Mouse (Mus musculus): ENCODE results near the gene Pdzrn3. TPM values are rescaled to one million over a fixed set of nuclear protein-coding genes. Genes with fewer than 3 reads are reported as not detected.

Gene Pdzrn3
- polyA plus RNA-seq, 1 experiment, result 13.8 TPM

DNA sequence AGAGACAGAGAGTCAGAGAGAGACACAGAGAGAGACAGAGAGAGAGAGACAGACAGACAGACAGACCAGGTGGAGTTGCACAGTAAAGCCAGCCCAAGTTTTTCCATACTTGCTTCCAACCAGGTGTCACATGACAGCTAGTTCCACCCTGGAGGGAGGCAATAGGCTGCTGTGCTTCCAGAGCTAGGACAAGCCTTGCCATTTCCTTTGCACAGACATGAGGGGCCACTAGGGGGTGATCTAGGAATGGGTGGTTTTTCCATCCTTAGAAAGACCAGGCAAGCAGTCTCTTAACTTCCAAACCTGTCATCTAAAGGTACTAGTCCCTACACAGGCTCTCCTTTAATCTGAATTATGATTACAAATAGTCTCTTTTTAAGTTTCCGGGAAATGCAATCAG lies 110.9 kb downstream of the Pdzrn3 start:
- H3K4me3 ChIP-seq, result no peak overlapping the region
- H3ac ChIP-seq (ENCODE audit: control insufficient read depth, insufficient read length), result no peak overlapping the region
- TF ChIP-seq SRF (IDR thresholded peaks at IDR 0.05; ENCODE audit: control insufficient read depth, insufficient read length, low read depth), result no peak
- peak; percentile 49 for TF ChIP-seq USF1 (IDR thresholded peaks at IDR 0.05; ENCODE audit: low read depth)
- no peak overlapping the region for H3K4me2 ChIP-seq (ENCODE audit: low read depth)
- H3K27me3 ChIP-seq (ENCODE audit: control insufficient read depth, insufficient read depth, insufficient read length), result no peaks in the 10 kb centered on the region
- peaks cover 20% of the 10 kb centered on the region for H3K79me2 ChIP-seq (ENCODE audit: control insufficient read depth, insufficient read depth)
- no peaks in the 10 kb centered on the region for H3K36me3 ChIP-seq (ENCODE audit: control insufficient read depth, insufficient read depth)

DNA sequence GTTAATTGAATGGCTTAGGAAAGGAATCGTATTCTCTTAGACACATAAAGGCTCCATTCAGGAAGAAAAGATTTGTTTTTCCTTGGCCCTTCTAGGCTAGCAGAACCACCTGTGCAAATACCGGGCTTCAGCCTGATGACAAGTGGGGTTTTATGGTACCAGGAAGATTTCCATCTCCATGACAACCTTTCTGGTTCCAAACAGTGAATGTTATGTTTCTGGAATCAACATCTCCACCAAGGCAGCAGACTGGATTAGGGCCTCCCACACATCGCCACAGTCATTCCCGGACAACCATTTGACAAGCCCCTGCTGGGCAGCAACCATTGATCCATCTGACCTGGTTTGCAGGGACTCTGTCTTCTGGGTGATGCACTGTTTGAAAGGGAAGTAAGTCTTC lies 114.2 kb downstream of the Pdzrn3 start:
- H3K79me2 ChIP-seq (ENCODE audit: control insufficient read depth, insufficient read depth), result peaks cover 20% of the 10 kb centered on the region
- no peak overlapping the region for H3ac ChIP-seq (ENCODE audit: control insufficient read depth, insufficient read length)
- no peak overlapping the region for H3K4me3 ChIP-seq
- no peaks in the 10 kb centered on the region for H3K36me3 ChIP-seq (ENCODE audit: control insufficient read depth, insufficient read depth)
- TF ChIP-seq POLR2AphosphoS2 (IDR thresholded peaks at IDR 0.05; ENCODE audit: insufficient read length, low read depth) (no peak), POLR2A (IDR thresholded peaks at IDR 0.05; ENCODE audit: insufficient read length, low read depth) (no peak), E2F4 (IDR thresholded peaks at IDR 0.05; ENCODE audit: insufficient read depth) (no peak), MYOG (IDR thresholded peaks at IDR 0.05; ENCODE audit: control insufficient read depth in 1 of 3, insufficient read depth in 1 of 3, insufficient read length in 2 of 3, low read depth in 2 of 3) (no peak), REST (IDR thresholded peaks at IDR 0.05; ENCODE audit: insufficient read depth, insufficient read length) (no peak), MAX (IDR thresholded peaks at IDR 0.05; ENCODE audit: low read depth) (no peak), TCF12 (IDR thresholded peaks at IDR 0.05; ENCODE audit: insufficient read depth, poor library complexity, severe bottlenecking) (no peak), TCF3 (IDR thresholded peaks at IDR 0.05; ENCODE audit: insufficient read length, low read depth) (no peak), MYOD1 (IDR thresholded peaks at IDR 0.05; ENCODE audit: control insufficient read depth in 1 of 3, insufficient read length in 2 of 3, low read depth in 2 of 3) (no peak), SRF (IDR thresholded peaks at IDR 0.05; ENCODE audit: control insufficient read depth, insufficient read length, low read depth) (no peak), CEBPB (IDR thresholded peaks at IDR 0.05; ENCODE audit: insufficient read depth, poor library complexity, severe bottlenecking) (no peak)
- no peak overlapping the region for H3K4me2 ChIP-seq (ENCODE audit: low read depth)
- H3K27me3 ChIP-seq (ENCODE audit: control insufficient read depth, insufficient read depth, insufficient read length), result no peaks in the 10 kb centered on the region

GRCm38 (mm10) chr6:101261513-101261912 lies 116.2 kb downstream of the Pdzrn3 start:
- Histone ChIP-seq H3K4me2 (ENCODE audit: low read depth) (no peak overlapping the region), H3ac (ENCODE audit: control insufficient read depth, insufficient read length) (no peak overlapping the region), H3K79me2 (ENCODE audit: control insufficient read depth, insufficient read depth) (peaks cover 12% of the 10 kb centered on the region), H3K36me3 (ENCODE audit: control insufficient read depth, insufficient read depth) (no peaks in the 10 kb centered on the region), H3K4me3 (no peak overlapping the region), H3K27me3 (ENCODE audit: control insufficient read depth, insufficient read depth, insufficient read length) (no peaks in the 10 kb centered on the region)
- no peak for TF ChIP-seq TCF12 (IDR thresholded peaks at IDR 0.05; ENCODE audit: insufficient read depth, poor library complexity, severe bottlenecking)
- TF ChIP-seq SRF (IDR thresholded peaks at IDR 0.05; ENCODE audit: control insufficient read depth, insufficient read length, low read depth), result no peak
- TF ChIP-seq POLR2AphosphoS2 (IDR thresholded peaks at IDR 0.05; ENCODE audit: insufficient read length, low read depth), result no peak
- TF ChIP-seq POLR2A (IDR thresholded peaks at IDR 0.05; ENCODE audit: insufficient read length, low read depth), result no peak
- TF ChIP-seq MYOD1 (IDR thresholded peaks at IDR 0.05; ENCODE audit: control insufficient read depth in 1 of 3, insufficient read length in 2 of 3, low read depth in 2 of 3), result no peak

- H3K79me2 ChIP-seq (ENCODE audit: control insufficient read depth, insufficient read depth), result peaks cover 11% of the 10 kb centered on the region
- TF ChIP-seq USF1 (IDR thresholded peaks at IDR 0.05; ENCODE audit: low read depth) (no peak), MYOG (IDR thresholded peaks at IDR 0.05; ENCODE audit: control insufficient read depth in 1 of 3, insufficient read depth in 1 of 3, insufficient read length in 2 of 3, low read depth in 2 of 3) (no peak), CEBPB (IDR thresholded peaks at IDR 0.05; ENCODE audit: insufficient read depth, poor library complexity, severe bottlenecking) (no peak), POLR2AphosphoS2 (IDR thresholded peaks at IDR 0.05; ENCODE audit: insufficient read length, low read depth) (no peak), POLR2A (IDR thresholded peaks at IDR 0.05; ENCODE audit: insufficient read length, low read depth) (no peak), MAX (IDR thresholded peaks at IDR 0.05; ENCODE audit: low read depth) (no peak), TCF3 (IDR thresholded peaks at IDR 0.05; ENCODE audit: insufficient read length, low read depth) (no peak), SRF (IDR thresholded peaks at IDR 0.05; ENCODE audit: control insufficient read depth, insufficient read length, low read depth) (no peak), REST (IDR thresholded peaks at IDR 0.05; ENCODE audit: insufficient read depth, insufficient read length) (no peak), MYOD1 (IDR thresholded peaks at IDR 0.05; ENCODE audit: control insufficient read depth in 1 of 3, insufficient read length in 2 of 3, low read depth in 2 of 3) (no peak), E2F4 (IDR thresholded peaks at IDR 0.05; ENCODE audit: insufficient read depth) (no peak), TCF12 (IDR thresholded peaks at IDR 0.05; ENCODE audit: insufficient read depth, poor library complexity, severe bottlenecking) (no peak)
- no peak overlapping the region for H3ac ChIP-seq (ENCODE audit: control insufficient read depth, insufficient read length)
- no peaks in the 10 kb centered on the region for H3K36me3 ChIP-seq (ENCODE audit: control insufficient read depth, insufficient read depth)
- no peak overlapping the region for H3K4me3 ChIP-seq
- no peaks in the 10 kb centered on the region for H3K27me3 ChIP-seq (ENCODE audit: control insufficient read depth, insufficient read depth, insufficient read length)
- no peak overlapping the region for H3K4me2 ChIP-seq (ENCODE audit: low read depth)
These were observed 118.3 kb downstream of the Pdzrn3 start for GRCm38 (mm10) chr6:101259411-101259810.

GRCm38 (mm10) chr6:101257418-101257817 lies 120.3 kb downstream of the Pdzrn3 start:
- H3K79me2 ChIP-seq (ENCODE audit: control insufficient read depth, insufficient read depth), result peaks cover 11% of the 10 kb centered on the region
- H3K27me3 ChIP-seq (ENCODE audit: control insufficient read depth, insufficient read depth, insufficient read length), result no peaks in the 10 kb centered on the region
- no peak overlapping the region for H3ac ChIP-seq (ENCODE audit: control insufficient read depth, insufficient read length)
- no peak overlapping the region for H3K4me3 ChIP-seq
- no peak for TF ChIP-seq TCF3 (IDR thresholded peaks at IDR 0.05; ENCODE audit: insufficient read length, low read depth)
- TF ChIP-seq MYOD1 (IDR thresholded peaks at IDR 0.05; ENCODE audit: control insufficient read depth in 1 of 3, insufficient read length in 2 of 3, low read depth in 2 of 3), result peak in 1 of 3 experiments; percentile 3
- no peak for TF ChIP-seq POLR2A (IDR thresholded peaks at IDR 0.05; ENCODE audit: insufficient read length, low read depth)
- no peak for TF ChIP-seq SRF (IDR thresholded peaks at IDR 0.05; ENCODE audit: control insufficient read depth, insufficient read length, low read depth)
- no peak for TF ChIP-seq USF1 (IDR thresholded peaks at IDR 0.05; ENCODE audit: low read depth)
- no peak for TF ChIP-seq MYOG (IDR thresholded peaks at IDR 0.05; ENCODE audit: control insufficient read depth in 1 of 3, insufficient read depth in 1 of 3, insufficient read length in 2 of 3, low read depth in 2 of 3)
- no peak for TF ChIP-seq CEBPB (IDR thresholded peaks at IDR 0.05; ENCODE audit: insufficient read depth, poor library complexity, severe bottlenecking)
- no peak overlapping the region for H3K4me2 ChIP-seq (ENCODE audit: low read depth)
- H3K36me3 ChIP-seq (ENCODE audit: control insufficient read depth, insufficient read depth), result no peaks in the 10 kb centered on the region
